Mouse (Mus musculus) stomach, embryonic 16.5 days (tissue): ENCODE results near the gene Chrna9. TPM values are rescaled to one million over a fixed set of nuclear protein-coding genes. Genes with fewer than 3 reads are reported as not detected.

Source experiments
- ATAC-seq: fragments of 200-750 bp; cut with Nextera tagmentation; 2 replicates; pipeline ENCODE4 v1.8.0; 2017; ENCODE audit warnings: moderate number of reproducible peaks, moderate TSS enrichment; ENCODE audit not compliant: insufficient read depth, low FRiP score
- H3K27ac ChIP-seq: fragments of 300-500 bp; sonication (generic); 2 replicates; pipeline ENCODE4 v1.5.1; 2014; ENCODE audit warnings: low read length
- H3K27me3 ChIP-seq: fragments of 300-500 bp; sonication (generic); 2 replicates; pipeline ENCODE4 v1.6.1; 2014; ENCODE audit warnings: low read length, control low read depth, mixed read lengths; ENCODE audit not compliant: control insufficient read depth, insufficient read depth
- H3K36me3 ChIP-seq: fragments of 300-500 bp; sonication (generic); 2 replicates; pipeline ENCODE4 v1.6.1; 2014; ENCODE audit warnings: low read length; ENCODE audit not compliant: control insufficient read depth, insufficient read depth
- H3K4me1 ChIP-seq: fragments of 300-500 bp; sonication (generic); 2 replicates; pipeline ENCODE4 v1.6.1; 2014; ENCODE audit warnings: low read length, control low read depth, mixed read lengths; ENCODE audit not compliant: control insufficient read depth, insufficient read depth
- H3K4me2 ChIP-seq: fragments of 300-500 bp; sonication (generic); 2 replicates; pipeline ENCODE4 v1.6.1; 2014; ENCODE audit warnings: low read depth, low read length, mixed read lengths
- H3K4me3 ChIP-seq: fragments of 300-500 bp; sonication (generic); replicated peaks from 2 replicates; pipeline ENCODE4 v1.5.1; 2014; ENCODE audit warnings: mild to moderate bottlenecking, low read length
- H3K9ac ChIP-seq: fragments of 300-500 bp; sonication (generic); 2 replicates; pipeline ENCODE4 v1.6.1; 2014; ENCODE audit warnings: low read length
- H3K9me3 ChIP-seq: fragments of 300-500 bp; sonication (generic); replicated peaks from 2 replicates; pipeline ENCODE4 v1.6.1; 2016; ENCODE audit warnings: low read length, control low read depth; ENCODE audit not compliant: control insufficient read depth
- WGBS: fragments of 180-500 bp; shearing (Covaris S2); extraction: QIAGEN DNeasy Blood & Tissue Kit; methylation state at CpG from one replicate; pipeline ENCODE4 v1.1.7; 2014; 5-methylcytosine and 5-hydroxymethylcytosine counted together
- microRNA-seq: library from miRNA; unstranded; fragments of <30 nt; microRNA quantifications from one replicate; pipeline ENCODE4, GENCODE M21; 2016
- polyA plus RNA-seq: library from polyadenylated mRNA; unstranded; fragments of >200 nt; fragmentation: Nextera tagmentation; extraction: Ambion mirVana; gene quantifications from 2 replicates; pipeline ENCODE4 v1.2.1, GENCODE M21; 2015

Gene Chrna9
- polyA plus RNA-seq, 1 experiment from 2014 or later, result 0.43 TPM

GRCm38 (mm10) chr5:66013999-66014398 lies 79.3 kb downstream of the Chrna9 start:
- Histone ChIP-seq H3K27me3 (no peaks in the 10 kb centered on the region), H3K9me3 (no peaks in the 10 kb centered on the region), H3K4me2 (no peak overlapping the region), H3K4me3 (no peak overlapping the region), H3K27ac (peak overlapping the region; percentile 4; the same call in 1 of the 2 replicates), H3K4me1 (no peaks in the 10 kb centered on the region; the same call in 1 of the 2 replicates), H3K9ac (no peak overlapping the region), H3K36me3 (0 out of 2 replicates have a peak, but pooled peaks cover 4% of the 10 kb centered on the region)
- ATAC-seq, result peak; percentile 74; the same call in 1 of the 2 replicates
- 53% methylated on average over 3 of the region's 3 CpGs for WGBS

- Histone ChIP-seq H3K4me3 (no peak overlapping the region), H3K27ac (peak overlapping the region; percentile 4; the same call in 1 of the 2 replicates), H3K27me3 (no peaks in the 10 kb centered on the region), H3K4me1 (no peaks in the 10 kb centered on the region; the same call in 1 of the 2 replicates), H3K9ac (no peak overlapping the region), H3K4me2 (no peak overlapping the region), H3K9me3 (no peaks in the 10 kb centered on the region), H3K36me3 (0 out of 2 replicates have a peak, but pooled peaks cover 4% of the 10 kb centered on the region)
- 93% methylated on average over 2 of the region's 2 CpGs for WGBS
- ATAC-seq, result 0 out of 2 replicates have a peak, but pooled peaks have one; percentile 17
Observed at GRCm38 (mm10) chr5:66014437-66014836, 79.7 kb downstream of the Chrna9 start.

- no peaks in the 10 kb centered on the region for H3K27me3 ChIP-seq
- no peaks in the 10 kb centered on the region; the same call in 1 of the 2 replicates for H3K4me1 ChIP-seq
- ATAC-seq, result no peak
- 0 out of 2 replicates have a peak, but pooled peaks cover 7% of the 10 kb centered on the region for H3K36me3 ChIP-seq
- H3K4me3 ChIP-seq, result no peak overlapping the region
- H3K4me2 ChIP-seq, result no peak overlapping the region
- H3K9me3 ChIP-seq, result no peaks in the 10 kb centered on the region
- 86% methylated on average over 2 of the region's 2 CpGs for WGBS
- H3K27ac ChIP-seq, result no peak overlapping the region; the same call in 1 of the 2 replicates
- no peak overlapping the region for H3K9ac ChIP-seq
Observed at GRCm38 (mm10) chr5:66015449-66015961, 80.8 kb downstream of the Chrna9 start.

GRCm38 (mm10) chr5:66026796-66027195 lies 92.1 kb downstream of the Chrna9 start:
- Histone ChIP-seq H3K4me1 (no peaks in the 10 kb centered on the region), H3K9me3 (peaks cover 12% of the 10 kb centered on the region), H3K27ac (no peak overlapping the region), H3K36me3 (peaks cover 27% of the 10 kb centered on the region), H3K9ac (no peak overlapping the region), H3K4me3 (no peak overlapping the region), H3K4me2 (no peak overlapping the region), H3K27me3 (no peaks in the 10 kb centered on the region)
- no peak for ATAC-seq
- WGBS, result 98% methylated on average over 31 of the region's 31 CpGs

Small RNAs within 50 kb of the gene (microRNA-seq; reads per million reads assigned to microRNA genes)
- not detected for gene Gm25952

Other genes with a start within 250 kb of the Chrna9 start
- gene Pds5a, start 236.6 kb upstream of the Chrna9 start, polyA plus RNA-seq, result 44.0 and 47.7 TPM in 2 replicates
- gene N4bp2, start 171.4 kb upstream of the Chrna9 start, polyA plus RNA-seq, result 14.3 and 17.3 TPM in 2 replicates
- 1.1 and 1.4 TPM in 2 replicates for gene Rhoh, start 73.7 kb upstream of the Chrna9 start, polyA plus RNA-seq
- 1.9 and 2.6 TPM in 2 replicates for gene 9130230L23Rik, start 69.4 kb downstream of the Chrna9 start, polyA plus RNA-seq
- 79.1 and 84.6 TPM in 2 replicates for gene Rbm47, start 238.2 kb downstream of the Chrna9 start, polyA plus RNA-seq